Mouse (Mus musculus) induced T-regulatory cell, adult 2 months (primary cell): ENCODE measurements around the gene Atg2b.
A peak's percentile ranks its signal among the peaks of the same experiment; 100 is the strongest.

ENCODE experiments used
- DNase-seq: peaks from one replicate; pipeline ENCODE4 v3.0.0-alpha.2; 2012; ENCODE audit warnings: low read depth

Atg2b gene

DNA sequence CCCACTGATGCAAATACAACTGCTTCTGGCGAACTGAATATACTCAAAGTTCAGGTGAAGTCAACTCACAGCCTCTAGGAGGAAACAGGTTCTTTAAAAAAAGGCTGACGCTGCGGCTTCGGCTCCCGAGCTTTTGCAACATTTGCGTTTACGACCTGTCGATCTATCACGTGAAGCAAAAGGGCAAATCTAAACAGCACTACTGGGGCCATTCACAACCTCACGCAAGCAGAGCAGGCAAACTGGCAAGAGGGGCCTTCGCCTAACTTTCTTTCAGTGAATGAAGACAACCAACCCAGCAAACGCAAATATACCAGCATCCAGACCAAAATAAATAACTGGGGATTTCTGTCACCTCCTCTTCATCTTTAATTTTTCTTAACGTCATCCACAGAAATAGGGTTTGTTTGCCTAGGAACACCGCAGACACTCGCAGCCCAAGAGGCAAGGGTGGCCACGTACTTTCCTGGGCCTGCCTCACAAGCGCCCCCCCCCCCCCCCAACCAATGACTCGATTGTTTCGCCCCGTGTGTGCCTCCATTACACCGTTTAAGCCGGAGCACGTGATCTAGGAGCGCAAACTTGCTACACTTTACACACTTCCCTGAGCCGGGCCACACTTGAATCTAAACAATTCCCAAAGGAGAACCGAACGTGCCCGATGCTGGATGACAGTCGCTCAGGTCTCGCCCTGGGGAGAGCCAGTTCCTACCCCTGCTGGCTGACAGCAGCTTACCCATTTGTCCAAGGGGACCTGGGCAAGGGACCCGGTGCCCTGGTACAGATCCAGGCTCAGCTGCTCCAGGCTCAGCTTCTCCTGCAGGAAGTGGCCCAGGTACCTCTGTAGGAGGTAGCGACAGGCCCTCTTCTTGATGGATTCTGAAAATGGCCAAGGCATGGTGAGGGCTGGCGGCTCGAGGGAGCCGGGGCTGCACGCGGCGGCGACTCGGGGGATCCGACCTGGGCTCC lies 794 bp downstream of the Atg2b start, which contains the start of gene Gskip:
Gskip (plus strand) TSS at position 897 of the 969 bp plus-strand sequence.
- peak; percentile 86 for DNase-seq

GRCm38 (mm10) chr12:105678762-105679161 lies 6.2 kb downstream of the Atg2b start:
- DNase-seq: no peak

DNA sequence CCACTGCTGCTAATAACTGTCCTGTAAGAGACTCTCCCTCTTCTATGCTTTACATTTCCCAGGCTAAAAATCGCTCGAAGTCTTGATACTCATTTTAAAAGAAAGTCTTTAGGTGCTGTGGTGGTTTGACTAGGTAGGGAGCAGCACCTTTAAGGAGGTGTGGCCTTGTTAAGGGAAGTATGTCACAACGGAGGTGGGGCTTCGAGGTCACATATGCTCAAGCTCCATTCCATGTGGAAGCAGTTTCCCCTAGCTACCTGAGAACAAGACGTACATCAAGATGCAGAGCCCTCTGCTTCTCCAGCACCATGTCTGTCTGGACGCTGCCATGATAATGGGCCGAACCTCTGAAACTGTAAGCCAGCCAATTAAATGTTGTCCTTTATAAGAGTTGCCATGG lies 6.8 kb downstream of the Atg2b start:
- DNase-seq: no peak

- DNase-seq: no peak
Observed at GRCm38 (mm10) chr12:105676274-105676673, 8.7 kb downstream of the Atg2b start.

- no peak for DNase-seq
Observed at GRCm38 (mm10) chr12:105655850-105656249, 29.2 kb downstream of the Atg2b start.

DNA sequence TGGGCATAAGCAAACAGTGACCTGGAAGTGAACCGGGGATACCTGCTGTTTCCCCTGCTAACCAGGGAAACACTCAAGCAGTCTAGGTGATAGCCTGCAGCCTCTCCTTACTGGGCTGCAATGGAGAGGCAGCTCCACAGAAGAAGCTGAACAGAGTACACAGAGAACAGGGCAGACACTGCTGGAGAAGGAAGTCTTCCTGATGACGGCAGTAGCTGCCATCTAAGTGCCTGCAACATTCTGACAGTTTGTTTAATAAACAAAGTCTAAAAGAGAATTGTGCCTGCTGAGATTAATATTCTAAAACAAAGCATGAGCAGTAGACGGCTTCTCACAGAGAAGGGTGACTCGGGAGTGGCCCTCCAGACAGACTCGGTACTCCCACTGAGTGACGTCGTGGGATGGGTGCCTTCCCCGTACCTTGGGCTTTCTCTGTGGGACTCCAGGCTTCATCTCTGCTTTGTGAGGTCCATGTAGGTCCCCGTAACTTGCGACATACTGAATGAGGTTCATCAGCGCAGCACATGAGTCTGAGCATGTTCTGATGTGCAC lies 42.2 kb downstream of the Atg2b start:
- DNase-seq: no peak

- DNase-seq: peak; percentile 7
Observed at GRCm38 (mm10) chr12:105637554-105637953, 47.5 kb downstream of the Atg2b start.

DNA sequence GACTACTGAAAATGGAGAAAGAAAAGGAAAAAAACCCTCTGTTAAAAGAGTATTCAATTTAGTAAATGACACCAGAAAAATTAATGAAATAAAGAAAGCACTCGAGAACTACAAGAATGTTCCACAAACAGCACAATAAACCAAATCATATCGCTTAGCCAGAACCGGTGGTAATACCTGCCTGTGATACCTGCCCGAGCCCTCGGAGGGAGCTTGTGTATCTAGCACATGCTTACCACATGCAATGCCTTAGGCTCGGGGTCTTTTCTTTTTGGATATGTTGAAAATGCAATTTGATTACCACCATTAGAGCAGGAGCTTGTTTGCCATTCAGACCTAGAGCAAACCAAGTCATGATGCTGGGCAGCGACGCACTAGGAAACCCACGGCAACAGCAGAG lies 48.5 kb downstream of the Atg2b start:
- DNase-seq: no peak

DNA sequence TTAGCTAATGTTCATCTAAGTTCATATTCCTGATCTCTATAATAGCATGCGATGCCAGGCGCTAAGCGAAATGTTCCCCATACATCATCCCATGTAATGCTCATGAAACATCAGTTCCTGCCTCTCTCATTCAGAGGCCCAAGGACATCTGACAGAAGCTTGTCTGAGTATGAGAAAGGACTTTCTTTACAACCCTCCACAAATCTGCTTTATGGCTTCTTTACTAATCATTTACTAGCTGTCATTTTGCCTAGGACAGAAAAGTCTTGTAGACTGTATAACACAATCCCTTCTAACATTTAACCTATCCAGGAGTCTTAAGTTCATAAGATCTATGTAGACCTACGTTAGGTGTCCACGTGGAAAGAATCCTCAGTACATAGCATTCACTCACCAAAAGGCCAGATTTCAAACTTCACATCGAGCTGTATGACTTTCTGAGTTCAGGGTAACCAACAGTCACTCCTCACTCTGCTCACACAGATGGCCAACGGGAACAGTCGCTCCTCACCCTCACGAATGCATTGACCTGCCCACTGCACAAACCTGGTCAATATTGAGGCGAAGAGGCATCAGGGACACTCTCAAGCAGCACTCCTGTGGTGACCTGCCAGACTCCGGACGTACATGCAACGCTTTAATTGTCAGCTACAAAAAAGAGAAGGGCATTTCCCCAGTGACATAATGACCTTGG lies 50.5 kb downstream of the Atg2b start:
- DNase-seq: no peak

DNA sequence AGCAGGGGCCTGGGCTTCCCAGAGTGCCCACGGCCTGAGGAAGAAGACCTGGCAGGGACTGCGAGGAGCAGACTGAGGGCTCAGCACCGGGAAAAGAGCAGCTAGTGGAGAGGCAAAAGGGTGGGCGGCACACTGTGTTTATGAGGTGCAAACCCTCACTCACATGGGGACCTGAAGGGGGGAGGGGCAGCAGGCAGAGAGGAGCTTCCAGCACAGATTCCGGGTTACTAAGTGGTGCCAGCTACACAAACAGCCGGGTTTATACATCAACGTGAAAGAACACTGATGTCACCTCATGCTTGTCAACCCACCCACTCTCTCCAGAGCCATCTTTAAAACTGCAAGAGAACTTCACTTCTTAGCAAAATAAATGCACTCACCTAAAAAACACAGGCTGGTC lies 59.2 kb downstream of the Atg2b start:
- no peak for DNase-seq

- DNase-seq: no peak
Observed at GRCm38 (mm10) chr12:105622981-105623539, 62.0 kb downstream of the Atg2b start.

DNA sequence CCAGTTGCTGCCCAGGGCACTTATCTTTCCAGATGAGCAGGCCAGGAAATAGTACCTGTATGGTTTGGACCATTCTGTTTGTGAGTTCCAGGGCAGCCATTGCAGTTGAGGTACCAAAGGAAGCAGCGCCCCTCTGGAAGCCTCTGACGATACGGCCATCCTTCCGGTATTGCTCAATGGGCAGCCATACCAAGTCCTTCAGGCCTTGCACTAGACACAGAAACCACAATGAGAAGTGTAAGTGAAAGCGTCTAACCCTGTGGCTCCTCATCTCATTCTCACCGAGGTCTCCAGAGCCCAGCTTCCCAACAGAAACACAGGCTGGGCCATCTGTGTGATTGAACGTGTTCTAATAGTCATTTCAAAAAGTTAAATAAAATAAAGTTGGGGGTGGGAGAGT lies 63.0 kb downstream of the Atg2b start:
- no peak for DNase-seq

DNA sequence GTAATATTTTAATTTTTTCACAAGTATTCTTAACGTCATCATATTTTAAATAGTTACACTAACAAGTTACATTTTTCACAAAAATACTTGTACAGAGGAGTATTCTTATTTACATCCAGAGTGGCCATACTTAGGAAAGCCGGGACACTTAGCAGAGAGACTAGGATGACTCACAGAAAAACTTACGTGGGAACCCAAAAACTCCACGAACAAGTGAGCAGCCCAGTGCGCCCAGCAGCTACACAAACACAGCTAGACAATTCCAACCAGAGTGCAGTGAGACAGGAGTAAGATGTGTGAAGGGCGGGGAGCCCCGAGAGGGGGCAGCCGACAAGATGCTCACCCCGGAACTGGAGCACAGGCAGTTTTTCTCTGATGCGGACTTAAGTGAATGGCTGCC lies 71.5 kb downstream of the Atg2b start:
- no peak for DNase-seq

DNA sequence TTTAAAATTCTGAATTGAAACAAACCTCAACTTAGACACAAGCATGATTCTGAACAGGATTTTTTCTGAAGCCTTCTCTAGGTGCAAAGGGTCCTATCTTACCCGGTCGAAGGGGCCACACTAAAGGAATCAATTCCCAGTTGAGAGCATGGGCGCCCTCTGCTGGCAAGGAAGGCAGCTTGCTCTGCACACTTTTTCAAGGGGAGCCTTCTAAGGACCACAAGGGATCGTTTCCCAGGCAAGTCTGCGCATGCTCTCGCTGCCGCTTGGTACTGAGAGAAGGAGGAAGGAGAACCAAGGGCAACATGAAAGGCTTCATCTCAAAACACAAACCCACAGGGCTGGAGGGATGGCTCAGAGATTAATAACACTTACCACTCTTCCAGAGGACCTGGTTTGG lies 73.3 kb downstream of the Atg2b start:
- peak; percentile 59 for DNase-seq

- DNase-seq: no peak
Observed at GRCm38 (mm10) chr12:105611045-105611444, 74.0 kb downstream of the Atg2b start.

- no peak for DNase-seq
Observed at GRCm38 (mm10) chr12:105606881-105607280, 78.1 kb downstream of the Atg2b start.

GRCm38 (mm10) chr12:105605212-105605611 lies 79.8 kb downstream of the Atg2b start:
- no peak for DNase-seq

DNA sequence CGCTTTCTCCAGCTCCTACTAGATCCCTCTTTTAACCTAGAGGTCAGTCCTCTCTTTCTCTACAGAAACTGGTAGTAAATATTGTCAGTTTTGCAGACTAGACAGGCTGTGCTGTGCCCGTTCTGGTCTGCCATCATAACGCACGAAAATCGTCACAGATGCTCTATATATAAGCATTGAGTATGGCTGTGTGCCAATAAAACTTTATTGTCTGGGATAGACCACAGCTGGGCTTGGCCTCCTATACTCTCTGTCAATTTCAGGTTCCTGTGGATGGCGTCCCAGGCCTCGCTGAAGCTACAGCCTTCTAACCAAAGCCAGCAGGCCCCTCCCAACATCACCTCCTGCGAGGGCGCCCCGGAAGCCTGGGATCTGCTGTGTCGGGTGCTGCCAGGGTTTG lies 81.1 kb downstream of the Atg2b start:
- no peak for DNase-seq

- DNase-seq: no peak
Observed at GRCm38 (mm10) chr12:105602581-105603210, 82.3 kb downstream of the Atg2b start, which contains the start of gene Bdkrb1. Gene Bdkrb1 (plus strand): TSS chr12:105603085.

DNA sequence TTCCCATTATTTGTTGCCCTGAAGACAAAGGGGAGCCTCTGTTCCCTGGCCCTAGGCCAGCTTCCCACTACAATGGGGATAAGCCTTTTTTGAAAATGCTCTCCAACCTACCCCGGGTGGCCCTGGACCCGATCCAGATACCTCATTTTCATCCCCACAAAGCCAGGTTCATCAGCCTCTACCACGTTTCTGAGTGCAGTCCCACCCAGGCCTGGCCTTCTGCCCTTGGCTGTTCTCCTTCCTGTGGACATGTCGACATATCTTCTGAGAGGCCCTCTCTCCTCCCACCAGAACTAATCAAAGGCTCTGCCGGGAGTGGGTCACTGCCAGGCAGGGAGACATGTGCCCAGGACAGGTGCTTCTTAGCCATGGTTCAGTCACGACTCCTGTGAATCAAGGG lies 83.4 kb downstream of the Atg2b start:
- DNase-seq: no peak

GRCm38 (mm10) chr12:105599098-105599497 lies 85.9 kb downstream of the Atg2b start:
- DNase-seq: no peak

- no peak for DNase-seq
Observed at GRCm38 (mm10) chr12:105598503-105598902, 86.5 kb downstream of the Atg2b start.
